Mouse (Mus musculus): ENCODE data around the gene Tsc22d1. TPM values are rescaled to one million over a fixed set of nuclear protein-coding genes. Genes with fewer than 3 reads are reported as not detected.

The Tsc22d1 gene
- total and polyA plus RNA-seq, 3 experiments: 178 to 454 (median 353) TPM

- H3K79me2 ChIP-seq (replicated peaks; ENCODE audit: control insufficient read depth, insufficient read depth, low read length): no peaks in the 10 kb centered on the region
- H3K9ac ChIP-seq (ENCODE audit: low read depth, low read length): 0 out of 2 replicates have a peak overlapping the region, but pooled peaks have one; percentile 33
- H3K36me3 ChIP-seq (ENCODE audit: control insufficient read depth, insufficient read depth, low read length): peaks cover 12% of the 10 kb centered on the region
- 2% methylated on average over 13 of the region's 13 CpGs for WGBS
- TF ChIP-seq POLR2A (IDR thresholded peaks at IDR 0.05; ENCODE audit: insufficient read depth, low read depth, low read length): no peak
- TF ChIP-seq CTCF (IDR thresholded peaks at IDR 0.05): peak; percentile 82
- intact Hi-C loops (cut with DNase I): loop anchor here (1.0 to 10.0 kb wide), 4 partner anchors 201 to 505 kb away; no protein-coding TSS in a partner anchor
- H3K27ac ChIP-seq: peak overlapping the region; percentile 100
- DNase-seq: no peak
- H3K4me3 ChIP-seq: peak overlapping the region; percentile 89
- no peaks in the 10 kb centered on the region for H3K27me3 ChIP-seq (ENCODE audit: control insufficient read depth, insufficient read depth, low read length)
- H3K4me1 ChIP-seq (ENCODE audit: control insufficient read depth, insufficient read depth, low read length): peaks cover 3% of the 10 kb centered on the region
Observed at GRCm38 (mm10) chr14:76503231-76503851, 88.6 kb downstream of the Tsc22d1 start.

GRCm38 (mm10) chr14:76504121-76504737, 89.5 kb downstream of the Tsc22d1 start:
- under 1% methylated on average over 51 of the region's 52 CpGs for WGBS
- intact Hi-C loops (cut with DNase I): loop anchor here (2.0 to 10.0 kb wide), 4 partner anchors 201 to 315 kb away; no protein-coding TSS in a partner anchor
- Histone ChIP-seq H3K79me2 (replicated peaks; ENCODE audit: control insufficient read depth, insufficient read depth, low read length) (no peaks in the 10 kb centered on the region), H3K27ac (peak overlapping the region; percentile 100), H3K9ac (ENCODE audit: low read depth, low read length) (peak overlapping the region; percentile 91), H3K4me1 (ENCODE audit: control insufficient read depth, insufficient read depth, low read length) (peaks cover 4% of the 10 kb centered on the region), H3K27me3 (ENCODE audit: control insufficient read depth, insufficient read depth, low read length) (no peaks in the 10 kb centered on the region), H3K36me3 (ENCODE audit: control insufficient read depth, insufficient read depth, low read length) (peaks cover 12% of the 10 kb centered on the region), H3K4me3 (peak overlapping the region; percentile 89)
- TF ChIP-seq POLR2A (IDR thresholded peaks at IDR 0.05; ENCODE audit: insufficient read depth, low read depth, low read length) (peak; percentile 99), EP300 (IDR thresholded peaks at IDR 0.05; ENCODE audit: insufficient read depth, low read depth, low read length) (peak; percentile 86), CTCF (IDR thresholded peaks at IDR 0.05) (peak; percentile 68)
- peak; percentile 97 for DNase-seq

GRCm38 (mm10) chr14:76505101-76505438, 90.3 kb downstream of the Tsc22d1 start:
- TF ChIP-seq POLR2A (IDR thresholded peaks at IDR 0.05; ENCODE audit: insufficient read depth, low read depth, low read length): no peak
- no peak for TF ChIP-seq CTCF (IDR thresholded peaks at IDR 0.05)
- WGBS: 1% methylated on average over 10 of the region's 10 CpGs

GRCm38 (mm10) chr14:76505439-76506220, 90.9 kb downstream of the Tsc22d1 start:
- Histone ChIP-seq H3K4me1 (ENCODE audit: control insufficient read depth, insufficient read depth, low read length) (peaks cover 4% of the 10 kb centered on the region), H3K27ac (peak overlapping the region; percentile 100), H3K4me3 (peak overlapping the region; percentile 89), H3K79me2 (replicated peaks; ENCODE audit: control insufficient read depth, insufficient read depth, low read length) (no peaks in the 10 kb centered on the region), H3K9ac (ENCODE audit: low read depth, low read length) (peak overlapping the region; percentile 91), H3K27me3 (ENCODE audit: control insufficient read depth, insufficient read depth, low read length) (no peaks in the 10 kb centered on the region), H3K36me3 (ENCODE audit: control insufficient read depth, insufficient read depth, low read length) (peaks cover 12% of the 10 kb centered on the region)
- intact Hi-C loops (cut with DNase I): loop anchor here (2.0 to 10.0 kb wide), 6 partner anchors 52 to 313 kb away; partner anchors contain the start of gene Serp2
- DNase-seq: peak; percentile 89 to 92
- under 1% methylated on average over 31 of the region's 31 CpGs for WGBS
- no peak for TF ChIP-seq CTCF (IDR thresholded peaks at IDR 0.05)
- TF ChIP-seq EP300 (IDR thresholded peaks at IDR 0.05; ENCODE audit: insufficient read depth, low read depth, low read length): peak; percentile 74; the same call in 1 of the 2 replicates
- peak; percentile 84 for TF ChIP-seq POLR2A (IDR thresholded peaks at IDR 0.05; ENCODE audit: insufficient read depth, low read depth, low read length)

More at GRCm38 (mm10) chr14:76505101-76505438, 90.3 kb downstream of the Tsc22d1 start:
- Histone ChIP-seq H3K4me1 (ENCODE audit: control insufficient read depth, insufficient read depth, low read length) (peaks cover 4% of the 10 kb centered on the region), H3K79me2 (replicated peaks; ENCODE audit: control insufficient read depth, insufficient read depth, low read length) (no peaks in the 10 kb centered on the region), H3K27me3 (ENCODE audit: control insufficient read depth, insufficient read depth, low read length) (no peaks in the 10 kb centered on the region), H3K4me3 (peak overlapping the region; percentile 89), H3K9ac (ENCODE audit: low read depth, low read length) (peak overlapping the region; percentile 91), H3K36me3 (ENCODE audit: control insufficient read depth, insufficient read depth, low read length) (peaks cover 12% of the 10 kb centered on the region), H3K27ac (peak overlapping the region; percentile 100)
- DNase-seq: no peak
- intact Hi-C loops (cut with DNase I): loop anchor here (2.0 to 10.0 kb wide), 6 partner anchors 52 to 314 kb away; partner anchors contain the start of gene Serp2

GRCm38 (mm10) chr14:76506425-76507205, 91.9 kb downstream of the Tsc22d1 start:
- peak overlapping the region; percentile 89 for H3K4me3 ChIP-seq
- H3K4me1 ChIP-seq (ENCODE audit: control insufficient read depth, insufficient read depth, low read length): peaks cover 4% of the 10 kb centered on the region
- TF ChIP-seq EP300 (IDR thresholded peaks at IDR 0.05; ENCODE audit: insufficient read depth, low read depth, low read length): no peak
- no peak for TF ChIP-seq CTCF (IDR thresholded peaks at IDR 0.05)
- no peak for TF ChIP-seq POLR2A (IDR thresholded peaks at IDR 0.05; ENCODE audit: insufficient read depth, low read depth, low read length)
- H3K27me3 ChIP-seq (ENCODE audit: control insufficient read depth, insufficient read depth, low read length): no peaks in the 10 kb centered on the region
- peaks cover 12% of the 10 kb centered on the region for H3K36me3 ChIP-seq (ENCODE audit: control insufficient read depth, insufficient read depth, low read length)
- H3K79me2 ChIP-seq (replicated peaks; ENCODE audit: control insufficient read depth, insufficient read depth, low read length): no peaks in the 10 kb centered on the region
- peak; percentile 41 to 61 for DNase-seq
- peak overlapping the region; percentile 100 for H3K27ac ChIP-seq
- intact Hi-C loops (cut with DNase I): loop anchor here (5.0 to 10.0 kb wide), 4 partner anchors 51 to 198 kb away; partner anchors contain the start of gene Serp2
- peak overlapping the region; percentile 74 for H3K9ac ChIP-seq (ENCODE audit: low read depth, low read length)
- WGBS: 46% methylated on average over 27 of the region's 27 CpGs
